Mouse (Mus musculus) CD4-positive helper T cell, adult 2 months (primary cell): ENCODE data around the gene Smarca2.

Experiments
- DNase-seq: peaks from one replicate; pipeline ENCODE4 v3.0.0-alpha.2; 2012; ENCODE audit warnings: low read depth, missing footprints, low spot score

The Smarca2 gene

GRCm38 (mm10) chr19:26604755-26605300 is at the start of gene Smarca2:
Gene Smarca2, plus strand, starts transcription at chr19:26605050.
- DNase-seq, result peak; percentile 98

GRCm38 (mm10) chr19:26564850-26565249 is 40.0 kb upstream of the Smarca2 start:
- no peak for DNase-seq

GRCm38 (mm10) chr19:26566109-26566508 is 38.7 kb upstream of the Smarca2 start:
- DNase-seq, result no peak

- no peak for DNase-seq
Observed at GRCm38 (mm10) chr19:26568236-26568635, 36.6 kb upstream of the Smarca2 start.

GRCm38 (mm10) chr19:26568941-26569340 is 35.9 kb upstream of the Smarca2 start:
- no peak for DNase-seq

- no peak for DNase-seq
Observed at GRCm38 (mm10) chr19:26569461-26569860, 35.4 kb upstream of the Smarca2 start.

- DNase-seq, result no peak
Observed at GRCm38 (mm10) chr19:26579645-26580044, 25.2 kb upstream of the Smarca2 start.

- no peak for DNase-seq
Observed at GRCm38 (mm10) chr19:26580061-26580460, 24.8 kb upstream of the Smarca2 start.

- DNase-seq, result no peak
Observed at GRCm38 (mm10) chr19:26594661-26595060, 10.2 kb upstream of the Smarca2 start.

- DNase-seq, result peak; percentile 32
Observed at GRCm38 (mm10) chr19:26601459-26601858, 3.4 kb upstream of the Smarca2 start.

GRCm38 (mm10) chr19:26603296-26603860 is 1.5 kb upstream of the Smarca2 start:
- DNase-seq, result no peak

- DNase-seq, result no peak
Observed at GRCm38 (mm10) chr19:26603906-26604754, 720 bp upstream of the Smarca2 start.

GRCm38 (mm10) chr19:26605438-26606320 is 829 bp downstream of the Smarca2 start:
- DNase-seq, result peak; percentile 63

GRCm38 (mm10) chr19:26606321-26607155 is 1.7 kb downstream of the Smarca2 start:
- DNase-seq, result peak; percentile 72

- DNase-seq, result peak; percentile 88
Observed at GRCm38 (mm10) chr19:26607156-26607536, 2.3 kb downstream of the Smarca2 start.

- DNase-seq, result peak; percentile 39
Observed at GRCm38 (mm10) chr19:26607551-26608433, 2.9 kb downstream of the Smarca2 start.

- DNase-seq, result no peak
Observed at GRCm38 (mm10) chr19:26608434-26608812, 3.6 kb downstream of the Smarca2 start.

- DNase-seq, result no peak
Observed at GRCm38 (mm10) chr19:26609637-26610036, 4.8 kb downstream of the Smarca2 start.

- no peak for DNase-seq
Observed at GRCm38 (mm10) chr19:26612995-26613394, 8.1 kb downstream of the Smarca2 start.

- DNase-seq, result no peak
Observed at GRCm38 (mm10) chr19:26613665-26614064, 8.8 kb downstream of the Smarca2 start.
